Mouse (Mus musculus) adrenal gland, adult (tissue): Measurements from ENCODE around the gene Sdf4.

Source experiments
- DNase-seq, 2 experiments: peaks; one replicate each; pipeline ENCODE4 v3.0.0; 2022 to 2023; ENCODE audit warnings: low spot score in 1 of 2; ENCODE audit not compliant: inconsistent age in 2 of 2

Sdf4 gene

DNA sequence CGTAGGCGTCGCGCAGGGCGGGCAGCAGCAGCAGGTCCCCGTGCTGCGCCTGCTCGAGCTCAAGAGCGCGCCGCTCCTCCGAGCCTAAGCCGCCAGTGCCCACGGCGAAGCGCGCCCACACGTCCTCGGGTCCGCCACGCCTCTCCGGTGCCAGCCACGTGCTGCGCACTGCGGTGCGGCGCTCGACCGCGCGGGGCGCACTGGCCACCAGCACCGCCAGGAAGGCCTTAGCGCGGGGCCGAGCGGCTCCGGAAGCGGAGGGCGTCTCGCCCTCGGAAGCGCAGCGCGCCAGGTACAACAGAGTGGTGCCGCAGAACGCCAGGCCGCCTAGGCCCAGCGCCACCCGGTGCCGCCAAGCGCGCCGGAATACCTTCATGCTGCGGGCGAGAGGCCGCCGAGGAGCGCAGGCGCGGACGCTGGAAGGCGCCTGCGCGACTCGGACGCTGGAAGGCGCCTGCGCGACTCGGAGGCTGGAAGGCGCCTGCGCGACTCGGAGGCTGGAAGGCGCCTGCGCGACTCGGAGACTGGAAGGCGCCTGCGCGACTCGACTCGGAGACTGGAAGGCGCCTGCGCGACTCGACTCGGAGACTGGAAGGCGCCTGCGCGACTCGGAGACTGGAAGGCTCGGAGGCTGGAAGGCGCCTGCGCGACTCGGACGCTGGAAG is at the start of gene Sdf4, which contains the start of gene B3galt6:
Gene Sdf4, plus strand, starts transcription at position 632 of the 665 bp plus-strand sequence.
Gene B3galt6, minus strand, starts transcription at position 409 of the 665 bp plus-strand sequence.
- DNase-seq: peak; percentile 91 to 96

- peak in 1 of 2 experiments; percentile 33 for DNase-seq
These were observed 49.6 kb upstream of the Sdf4 start for GRCm38 (mm10) chr4:155943049-155943452.

- peak; percentile 98 to 100 for DNase-seq
These were observed 49.0 kb upstream of the Sdf4 start, which contains the start of gene Ube2j2 for GRCm38 (mm10) chr4:155943534-155944249. Ube2j2 (plus strand) TSS chr4:155943831.

- peak in 1 of 2 experiments; percentile 39 for DNase-seq
These were observed 48.4 kb upstream of the Sdf4 start for GRCm38 (mm10) chr4:155944271-155944670.

DNA sequence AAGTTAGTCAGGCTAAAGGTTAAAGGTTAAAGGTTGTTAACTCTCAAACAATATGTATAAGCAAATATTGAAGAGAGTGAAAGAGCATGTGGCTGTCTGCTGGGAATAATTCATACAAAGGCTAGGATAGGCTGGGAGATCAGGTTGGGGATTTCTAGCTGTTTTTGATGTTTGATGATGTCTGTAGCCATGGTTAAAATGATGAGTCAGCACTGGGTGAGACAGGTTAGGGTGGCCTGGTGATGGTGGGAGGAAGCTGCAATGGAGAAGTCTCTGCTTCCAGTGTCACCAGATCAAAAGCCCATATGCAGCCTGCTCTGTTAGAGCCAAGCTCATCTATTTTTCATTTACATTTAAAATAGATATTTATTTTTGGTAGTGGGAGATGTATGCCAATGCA is 45.6 kb upstream of the Sdf4 start:
- DNase-seq: no peak

GRCm38 (mm10) chr4:155955491-155955890 is 37.2 kb upstream of the Sdf4 start:
- DNase-seq: no peak

GRCm38 (mm10) chr4:155959275-155959674 is 33.4 kb upstream of the Sdf4 start:
- DNase-seq: peak; percentile 74 to 89

DNA sequence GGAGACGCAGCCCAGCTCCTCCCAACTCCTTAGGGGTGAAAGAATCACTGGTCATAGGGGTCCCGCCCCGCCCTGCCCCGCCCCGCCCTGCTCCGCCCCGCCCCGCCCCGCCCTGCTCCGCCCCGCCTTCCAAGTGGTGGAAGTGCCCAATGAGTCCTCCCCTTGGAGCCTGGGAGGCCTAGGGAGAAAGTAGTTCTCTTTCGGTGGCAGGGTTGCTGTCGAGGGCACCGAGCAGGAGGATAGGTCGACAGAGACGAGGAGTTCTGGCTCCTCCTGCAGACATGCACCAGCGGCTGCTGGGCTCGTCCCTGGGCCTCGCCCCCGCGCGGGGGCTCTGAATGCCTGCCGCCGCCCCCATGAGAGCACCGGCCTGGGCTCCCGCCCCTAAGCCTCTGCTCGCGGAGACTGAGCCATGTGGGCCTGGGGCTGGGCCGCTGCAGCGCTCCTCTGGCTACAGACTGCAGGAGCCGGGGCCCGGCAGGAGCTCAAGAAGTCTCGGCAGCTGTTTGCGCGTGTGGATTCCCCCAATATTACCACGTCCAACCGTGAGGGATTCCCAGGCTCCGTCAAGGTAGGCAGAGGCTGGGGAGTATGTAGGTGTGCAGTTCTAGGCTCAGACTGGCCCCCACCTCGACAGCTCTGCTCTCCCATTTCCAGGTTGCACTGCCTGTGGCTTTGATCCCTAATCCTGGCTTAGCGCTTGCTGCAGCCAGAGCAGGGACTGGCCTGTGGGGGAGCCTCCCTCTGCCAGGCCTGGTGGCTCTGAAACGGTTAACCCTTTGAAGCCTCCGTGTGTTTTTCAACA is 30.3 kb upstream of the Sdf4 start, which contains the start of gene C1qtnf12:
Gene C1qtnf12, plus strand, starts transcription at position 152 of the 805 bp plus-strand sequence.
- peak; percentile 65 to 91 for DNase-seq

- DNase-seq: peak in 1 of 2 experiments; percentile 47
These were observed 29.6 kb upstream of the Sdf4 start for GRCm38 (mm10) chr4:155963106-155963505.

- DNase-seq: no peak
These were observed 28.3 kb upstream of the Sdf4 start for GRCm38 (mm10) chr4:155964396-155964795.

DNA sequence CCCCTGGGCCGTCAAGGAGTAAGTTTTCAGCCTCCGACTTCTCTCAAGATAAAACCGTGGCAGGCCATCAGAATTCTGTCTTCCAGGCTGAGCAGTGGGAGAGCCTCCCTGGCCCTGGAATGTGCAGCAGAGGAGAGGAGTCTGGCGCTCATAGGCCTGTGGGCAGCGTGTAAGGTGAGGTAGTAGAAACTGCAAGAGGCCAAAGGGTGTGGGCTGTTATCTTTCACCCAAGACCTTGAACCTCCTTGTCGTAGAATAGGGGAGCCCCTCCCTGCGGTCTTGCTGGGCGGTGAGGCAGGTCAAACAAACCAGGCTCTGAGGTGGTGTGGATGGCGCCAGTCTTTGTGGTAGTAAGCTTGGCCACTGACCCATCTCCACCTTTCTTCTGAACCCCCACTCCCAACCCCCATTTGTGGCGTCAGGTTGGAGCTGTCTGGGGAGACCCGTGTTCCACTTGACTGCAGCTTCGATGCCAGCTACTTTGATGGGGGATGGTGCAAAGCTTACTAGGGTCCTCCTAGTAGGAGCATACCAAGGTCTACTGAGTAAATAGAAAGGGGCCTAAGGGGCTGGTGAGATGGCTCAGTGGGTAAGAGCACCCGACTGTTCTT is 23.5 kb upstream of the Sdf4 start:
- DNase-seq: no peak

DNA sequence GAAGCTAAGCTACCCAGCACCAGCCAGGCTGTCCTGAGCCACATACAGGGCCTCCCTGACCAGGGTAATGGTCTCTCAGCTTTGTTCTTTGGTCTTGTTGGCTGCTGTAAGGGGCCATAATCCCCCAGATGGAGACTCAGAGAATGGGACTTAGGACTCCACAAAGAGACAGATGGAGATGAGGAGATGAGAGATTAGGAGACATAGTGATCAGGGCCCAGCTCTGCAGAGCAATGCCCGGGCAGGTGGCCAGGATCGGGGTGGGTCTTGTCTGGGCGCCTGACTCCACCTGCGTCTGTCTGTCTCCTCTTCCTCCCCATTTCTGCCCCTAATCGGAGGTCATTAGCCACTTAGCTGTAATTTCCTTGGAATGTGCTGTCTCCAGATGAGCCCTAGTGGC is 22.4 kb upstream of the Sdf4 start:
- no peak for DNase-seq

DNA sequence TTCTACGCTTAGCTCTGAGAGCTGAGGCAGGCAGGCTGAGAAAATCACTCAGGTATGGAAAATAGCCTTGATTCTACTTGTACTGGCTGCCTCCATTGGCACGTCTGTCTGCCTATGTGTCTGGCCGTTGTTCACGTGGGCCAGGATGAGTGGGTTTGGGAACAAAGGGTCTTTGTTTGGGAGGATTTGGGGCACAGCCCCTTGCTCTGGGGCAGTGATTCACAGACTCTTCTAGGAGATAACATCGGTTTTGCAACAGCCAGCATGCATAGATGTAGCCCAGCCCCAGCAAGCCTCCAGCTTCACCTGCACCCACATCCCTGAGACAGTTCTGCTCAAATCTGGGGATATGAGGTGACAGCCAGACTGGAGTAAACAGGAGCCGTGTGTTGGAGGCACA is 20.0 kb upstream of the Sdf4 start:
- DNase-seq: no peak

- no peak for DNase-seq
These were observed 19.4 kb upstream of the Sdf4 start for GRCm38 (mm10) chr4:155973239-155973638.

DNA sequence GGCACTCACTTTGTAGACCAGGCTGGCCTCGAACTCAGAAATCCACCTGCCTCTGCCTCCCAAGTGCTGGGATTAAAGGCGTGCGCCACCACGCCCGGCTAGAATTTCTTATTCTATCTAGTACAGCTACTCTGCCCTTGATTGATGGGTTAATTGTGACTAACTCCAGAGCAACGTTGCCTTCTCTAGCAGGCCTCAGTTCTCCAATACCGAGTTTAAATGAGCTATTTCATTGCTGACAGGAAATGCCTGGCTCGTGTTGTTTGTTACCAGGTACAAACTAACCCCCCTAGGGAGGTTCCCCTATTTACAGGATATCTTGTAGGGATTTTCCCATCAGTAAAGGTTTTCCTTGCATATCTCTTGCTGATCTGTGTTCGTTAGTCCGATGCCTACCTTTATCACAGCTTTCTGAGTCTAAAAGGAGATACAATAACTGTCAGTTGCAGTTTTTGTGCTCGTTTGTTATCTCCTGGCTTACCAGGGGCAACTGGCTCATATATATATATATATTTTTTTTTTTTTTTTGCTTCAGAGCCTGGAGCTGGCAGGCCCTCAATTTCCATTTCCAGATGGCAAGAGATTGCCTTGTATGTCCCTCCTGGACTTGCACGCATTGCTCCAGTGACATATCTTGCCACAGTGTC is 11.1 kb upstream of the Sdf4 start:
- no peak for DNase-seq

DNA sequence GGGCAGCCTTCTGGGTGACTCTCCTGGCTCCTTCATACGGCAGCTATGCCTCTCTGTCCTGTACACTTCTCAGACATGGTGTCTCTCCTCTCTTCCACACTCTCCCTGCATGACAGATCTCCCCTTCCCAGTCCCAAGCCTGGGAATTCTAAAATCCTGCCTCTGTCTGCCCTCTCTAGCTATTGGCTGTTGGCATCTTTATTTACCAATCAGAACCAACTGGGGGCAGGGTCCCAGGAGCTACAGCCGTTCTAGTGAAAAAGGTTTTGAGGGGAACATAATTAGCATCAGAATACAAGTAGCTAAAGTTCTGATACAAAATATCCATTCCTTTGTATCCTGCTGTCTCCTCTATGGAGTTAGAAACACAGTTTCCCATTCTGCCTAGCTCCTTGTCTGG is 8.9 kb upstream of the Sdf4 start:
- DNase-seq: no peak

- DNase-seq: no peak
These were observed 1.3 kb upstream of the Sdf4 start for GRCm38 (mm10) chr4:155991211-155991907.

DNA sequence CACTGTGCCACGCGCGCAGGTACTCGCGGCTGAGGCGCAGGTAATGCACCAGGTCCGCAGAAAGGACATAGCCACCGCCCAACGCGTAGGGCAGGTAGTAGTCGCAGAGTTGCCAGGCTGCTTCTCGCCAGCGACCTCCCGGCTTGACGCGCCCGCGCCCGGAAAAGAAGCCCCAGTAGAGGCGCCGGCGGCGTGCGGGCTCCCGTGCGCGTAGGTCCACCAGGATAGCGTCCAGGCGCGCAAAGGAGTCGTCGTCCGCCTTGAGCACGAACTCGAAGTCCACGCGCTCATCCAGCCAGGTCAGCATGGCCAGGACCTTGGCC is 803 bp upstream of the Sdf4 start:
- DNase-seq: no peak

DNA sequence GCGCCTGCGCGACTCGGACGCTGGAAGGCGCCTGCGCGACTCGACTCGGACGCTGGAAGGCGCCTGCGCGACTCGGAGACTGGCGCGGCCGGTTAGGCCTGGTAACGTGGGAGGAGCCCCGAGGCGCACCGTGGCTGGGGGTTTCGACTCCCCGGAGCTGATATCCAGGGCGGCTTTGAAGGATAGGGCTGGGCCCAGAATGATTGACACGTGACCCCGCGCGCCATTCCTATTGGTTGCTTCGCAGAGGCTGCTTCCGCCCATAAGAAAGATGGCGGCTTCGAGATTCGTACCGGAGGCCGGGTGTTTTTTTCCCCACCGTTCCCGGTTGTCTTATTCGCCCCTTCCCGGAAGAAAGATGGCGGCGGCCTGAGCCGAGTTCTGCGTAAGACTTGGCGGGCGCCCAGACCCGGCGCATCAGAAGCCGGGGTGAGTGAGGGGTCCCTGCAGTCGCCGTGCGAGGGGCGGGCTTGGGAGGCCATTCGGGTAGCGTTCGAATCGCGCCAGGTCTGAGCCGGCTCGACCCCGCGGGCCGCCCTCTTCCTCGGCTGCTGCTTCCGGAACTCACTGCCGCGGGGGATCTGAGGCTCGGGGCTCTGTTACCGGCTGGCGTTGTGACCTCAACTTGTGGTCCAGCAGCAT is 355 bp downstream of the Sdf4 start:
- peak; percentile 97 to 100 for DNase-seq

- no peak for DNase-seq
These were observed 934 bp downstream of the Sdf4 start for GRCm38 (mm10) chr4:155993606-155994005.
